Mouse (Mus musculus) T-helper 1 cell (primary cell): ENCODE data around the gene Vat1l.

Experiments used
- in situ Hi-C: fragments of 300-600 bp; cut with MboI, MseI; formaldehyde crosslinking; loops from one replicate; pipeline ENCODE4 v1.15.1; 2025; ENCODE audit warnings: high pct_unique_total_duplicates

Vat1l gene

GRCm38 (mm10) chr8:114205221-114205901, at the start of gene Vat1l:
Gene Vat1l, plus strand, starts transcription at chr8:114205612.
- in situ Hi-C loops, result no loop called here

- in situ Hi-C loops, result no loop called here
Measured at GRCm38 (mm10) chr8:114158586-114158985, 46.8 kb upstream of the Vat1l start.

- in situ Hi-C loops, result no loop called here
Measured at GRCm38 (mm10) chr8:114159666-114160065, 45.7 kb upstream of the Vat1l start.

GRCm38 (mm10) chr8:114163871-114164270, 41.5 kb upstream of the Vat1l start:
- in situ Hi-C loops, result no loop called here

GRCm38 (mm10) chr8:114164444-114165096, 40.8 kb upstream of the Vat1l start:
- in situ Hi-C loops, result no loop called here

GRCm38 (mm10) chr8:114165741-114166140, 39.7 kb upstream of the Vat1l start:
- in situ Hi-C loops, result no loop called here

GRCm38 (mm10) chr8:114176721-114177120, 28.7 kb upstream of the Vat1l start:
- in situ Hi-C loops, result no loop called here

- in situ Hi-C loops, result no loop called here
Measured at GRCm38 (mm10) chr8:114193334-114193733, 12.1 kb upstream of the Vat1l start.

GRCm38 (mm10) chr8:114198990-114199389, 6.4 kb upstream of the Vat1l start:
- in situ Hi-C loops, result no loop called here

- in situ Hi-C loops, result no loop called here
Measured at GRCm38 (mm10) chr8:114206421-114206983, 1.1 kb downstream of the Vat1l start.

GRCm38 (mm10) chr8:114207026-114207425, 1.6 kb downstream of the Vat1l start:
- in situ Hi-C loops, result no loop called here

GRCm38 (mm10) chr8:114220779-114221178, 15.4 kb downstream of the Vat1l start:
- in situ Hi-C loops, result no loop called here

- in situ Hi-C loops, result no loop called here
Measured at GRCm38 (mm10) chr8:114222001-114222400, 16.6 kb downstream of the Vat1l start.

- in situ Hi-C loops, result no loop called here
Measured at GRCm38 (mm10) chr8:114224001-114224400, 18.6 kb downstream of the Vat1l start.

GRCm38 (mm10) chr8:114251321-114252065, 46.1 kb downstream of the Vat1l start:
- in situ Hi-C loops, result no loop called here

GRCm38 (mm10) chr8:114258685-114259084, 53.3 kb downstream of the Vat1l start:
- in situ Hi-C loops, result no loop called here

- in situ Hi-C loops, result no loop called here
Measured at GRCm38 (mm10) chr8:114259713-114260355, 54.4 kb downstream of the Vat1l start.

- in situ Hi-C loops, result no loop called here
Measured at GRCm38 (mm10) chr8:114262331-114262730, 56.9 kb downstream of the Vat1l start.

GRCm38 (mm10) chr8:114274558-114274957, 69.1 kb downstream of the Vat1l start:
- in situ Hi-C loops, result no loop called here

GRCm38 (mm10) chr8:114281101-114281500, 75.7 kb downstream of the Vat1l start:
- in situ Hi-C loops, result no loop called here

GRCm38 (mm10) chr8:114294889-114295748, 89.7 kb downstream of the Vat1l start:
- in situ Hi-C loops, result no loop called here
